Mouse (Mus musculus): Measurements from ENCODE around the gene Sdad1. TPM values are rescaled to one million over a fixed set of nuclear protein-coding genes. Genes with fewer than 3 reads are reported as not detected.

The Sdad1 gene
- polyA plus RNA-seq, 1 experiment = 7.1 TPM

DNA sequence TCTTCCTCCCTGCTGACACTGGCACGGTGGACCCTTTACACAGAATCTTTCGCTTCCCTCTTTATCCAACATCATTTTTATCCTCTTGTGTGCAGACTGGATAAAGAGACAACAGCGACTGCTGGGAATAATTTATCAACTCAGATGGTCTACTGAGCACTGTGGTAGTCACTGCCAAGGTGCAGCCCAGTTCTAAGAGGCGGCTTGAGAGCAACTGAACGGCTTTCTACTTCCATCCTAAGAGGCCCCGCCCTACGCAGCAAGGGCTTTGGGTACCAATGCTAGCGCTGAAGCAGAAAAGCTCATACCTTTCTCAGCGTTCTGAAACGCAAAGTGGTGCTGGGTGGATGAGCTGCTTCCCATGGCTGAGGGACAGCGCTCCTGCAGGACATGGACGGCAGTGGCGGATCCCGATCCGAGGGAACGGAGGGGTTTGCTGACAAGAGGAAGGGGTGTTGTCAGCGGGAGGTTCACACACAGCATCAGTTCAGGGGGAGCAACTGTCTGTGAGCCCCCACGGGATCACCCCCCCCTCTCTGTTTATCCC is 57.4 kb downstream of the Sdad1 start:
- peak; percentile 27; the same call in 1 of the 2 replicates for TF ChIP-seq CTCF (IDR thresholded peaks at IDR 0.05; ENCODE audit: insufficient read depth, low read length)
- no peak for TF ChIP-seq POLR2A (IDR thresholded peaks at IDR 0.05; ENCODE audit: borderline replicate concordance, extremely low read depth, low read depth, low read length)
- WGBS = 20% methylated on average over 18 of the region's 18 CpGs
- Histone ChIP-seq H3K4me1 (ENCODE audit: control insufficient read depth, insufficient read depth, low read length) (peaks cover 2% of the 10 kb centered on the region; the same call in 1 of the 2 replicates), H3K4me3 (replicated peaks; ENCODE audit: extremely low read depth, low read depth, low read length) (no peak overlapping the region)
- no peak for DNase-seq

DNA sequence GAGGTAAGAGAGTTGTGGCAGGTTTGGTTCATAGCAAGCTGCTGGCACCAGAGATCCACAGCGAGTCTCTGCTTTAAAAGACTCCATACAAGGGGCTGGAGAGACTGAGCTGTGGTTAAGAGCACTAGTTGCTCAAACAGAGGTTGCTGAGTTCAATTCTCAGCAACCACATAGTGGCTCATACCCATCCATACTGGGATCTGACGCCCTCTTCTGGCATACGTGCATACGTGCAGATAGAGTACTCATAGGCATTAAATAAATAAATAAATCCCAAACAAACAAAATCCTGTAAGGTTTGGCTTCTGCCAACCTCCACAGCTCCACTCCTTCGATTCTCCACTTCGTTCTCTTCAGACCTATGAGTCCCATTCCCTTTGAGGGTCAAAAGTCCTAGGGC is 58.2 kb downstream of the Sdad1 start:
- DNase-seq = no peak
- H3K4me1 ChIP-seq (ENCODE audit: control insufficient read depth, insufficient read depth, low read length) = peaks cover 2% of the 10 kb centered on the region; the same call in 1 of the 2 replicates
- 88% methylated on average over 6 of the region's 6 CpGs for WGBS
- H3K4me3 ChIP-seq (replicated peaks; ENCODE audit: extremely low read depth, low read depth, low read length) = no peak overlapping the region
- TF ChIP-seq POLR2A (IDR thresholded peaks at IDR 0.05; ENCODE audit: borderline replicate concordance, extremely low read depth, low read depth, low read length) (no peak), CTCF (IDR thresholded peaks at IDR 0.05; ENCODE audit: insufficient read depth, low read length) (no peak)

- Histone ChIP-seq H3K4me3 (replicated peaks; ENCODE audit: extremely low read depth, low read depth, low read length) (no peak overlapping the region), H3K4me1 (ENCODE audit: control insufficient read depth, insufficient read depth, low read length) (peaks cover 2% of the 10 kb centered on the region; the same call in 1 of the 2 replicates)
- DNase-seq = no peak
- WGBS = 69% methylated on average over 11 of the region's 11 CpGs
- TF ChIP-seq CTCF (IDR thresholded peaks at IDR 0.05; ENCODE audit: insufficient read depth, low read length) (no peak), POLR2A (IDR thresholded peaks at IDR 0.05; ENCODE audit: borderline replicate concordance, extremely low read depth, low read depth, low read length) (no peak)
Measured at GRCm38 (mm10) chr5:92248614-92249013, 61.7 kb downstream of the Sdad1 start.

DNA sequence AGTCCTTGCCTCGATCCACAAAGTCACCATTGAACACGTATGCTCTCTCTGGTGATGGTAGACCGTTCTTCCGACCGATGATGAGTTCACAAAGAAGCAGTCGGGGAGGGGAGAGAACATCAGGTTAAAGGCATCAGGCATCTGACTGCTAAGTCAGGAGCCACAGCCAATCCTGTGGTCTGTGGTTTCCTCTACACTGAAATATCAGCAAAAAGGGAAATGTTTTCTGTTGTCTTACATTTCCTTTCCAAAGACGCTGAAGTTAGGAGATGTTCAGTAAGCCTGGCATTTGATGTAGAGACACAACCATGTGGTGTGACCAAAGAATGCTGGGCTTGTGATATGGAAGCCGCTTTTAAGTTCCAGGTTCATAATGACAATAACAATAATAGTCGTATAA is 64.8 kb downstream of the Sdad1 start:
- no peak for DNase-seq
- TF ChIP-seq CTCF (IDR thresholded peaks at IDR 0.05; ENCODE audit: insufficient read depth, low read length) (no peak), POLR2A (IDR thresholded peaks at IDR 0.05; ENCODE audit: borderline replicate concordance, extremely low read depth, low read depth, low read length) (no peak)

DNA sequence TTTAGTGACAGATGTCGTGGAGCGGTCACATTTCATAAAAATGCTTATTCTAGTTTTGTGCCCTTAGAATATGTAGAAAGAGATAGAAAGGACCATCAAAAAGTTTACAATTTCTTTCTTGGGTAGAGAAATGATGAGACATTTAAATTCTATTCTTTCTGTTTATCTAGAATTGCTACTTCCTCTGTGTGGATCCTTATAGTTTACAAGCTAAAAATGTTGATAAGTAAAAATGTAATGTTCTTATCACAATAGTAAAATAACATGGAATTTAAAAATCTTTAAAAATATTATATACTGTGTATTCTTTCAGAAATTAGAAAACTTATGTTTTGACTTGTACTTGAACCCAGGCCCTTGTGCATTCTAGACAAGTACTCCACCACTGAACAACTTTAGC is 65.4 kb downstream of the Sdad1 start:
- H3K4me3 ChIP-seq (replicated peaks; ENCODE audit: extremely low read depth, low read depth, low read length) = no peak overlapping the region
- 92% methylated on average over 2 of the region's 2 CpGs for WGBS
- no peaks in the 10 kb centered on the region for H3K4me1 ChIP-seq (ENCODE audit: control insufficient read depth, insufficient read depth, low read length)
- TF ChIP-seq POLR2A (IDR thresholded peaks at IDR 0.05; ENCODE audit: borderline replicate concordance, extremely low read depth, low read depth, low read length) (no peak), CTCF (IDR thresholded peaks at IDR 0.05; ENCODE audit: insufficient read depth, low read length) (no peak)
- no peak for DNase-seq

More for the DNA sequence above, 64.8 kb downstream of the Sdad1 start:
- 73% methylated on average over 9 of the region's 9 CpGs for WGBS
- no peak overlapping the region for H3K4me3 ChIP-seq (replicated peaks; ENCODE audit: extremely low read depth, low read depth, low read length)
- H3K4me1 ChIP-seq (ENCODE audit: control insufficient read depth, insufficient read depth, low read length) = no peaks in the 10 kb centered on the region

DNA sequence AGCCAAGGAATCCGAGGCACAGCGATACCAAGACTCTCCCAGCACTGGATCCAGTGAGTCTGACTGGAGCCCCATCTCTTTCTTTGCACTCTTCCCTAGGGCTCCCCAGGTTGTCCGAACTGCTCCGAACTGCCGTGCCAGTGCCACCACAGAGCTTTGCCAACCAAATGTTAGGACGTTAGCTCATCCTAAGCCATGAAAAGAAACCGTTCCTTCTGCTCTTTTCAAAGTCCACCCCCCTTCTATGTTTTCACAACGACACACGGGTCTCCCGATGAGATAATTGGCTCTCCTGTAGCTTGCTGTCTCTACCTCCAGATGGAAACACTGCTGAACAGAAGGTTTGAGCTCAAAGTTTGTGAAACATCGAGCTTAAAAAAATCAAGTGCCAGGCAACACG is 69.5 kb downstream of the Sdad1 start:
- no peak for DNase-seq
- Histone ChIP-seq H3K4me3 (replicated peaks; ENCODE audit: extremely low read depth, low read depth, low read length) (no peak overlapping the region), H3K4me1 (ENCODE audit: control insufficient read depth, insufficient read depth, low read length) (no peaks in the 10 kb centered on the region)
- TF ChIP-seq POLR2A (IDR thresholded peaks at IDR 0.05; ENCODE audit: borderline replicate concordance, extremely low read depth, low read depth, low read length) (no peak), CTCF (IDR thresholded peaks at IDR 0.05; ENCODE audit: insufficient read depth, low read length) (no peak)
- WGBS = 91% methylated on average over 12 of the region's 12 CpGs

- H3K4me3 ChIP-seq (replicated peaks; ENCODE audit: extremely low read depth, low read depth, low read length) = peak overlapping the region; percentile 11
- WGBS = 37% methylated on average over 29 of the region's 29 CpGs
- DNase-seq = peak; percentile 63
- TF ChIP-seq CTCF (IDR thresholded peaks at IDR 0.05; ENCODE audit: insufficient read depth, low read length) (peak; percentile 47), POLR2A (IDR thresholded peaks at IDR 0.05; ENCODE audit: borderline replicate concordance, extremely low read depth, low read depth, low read length) (no peak)
- H3K4me1 ChIP-seq (ENCODE audit: control insufficient read depth, insufficient read depth, low read length) = 0 out of 2 replicates have a peak, but pooled peaks cover 3% of the 10 kb centered on the region
Measured at GRCm38 (mm10) chr5:92239333-92240232, 70.7 kb downstream of the Sdad1 start.

DNA sequence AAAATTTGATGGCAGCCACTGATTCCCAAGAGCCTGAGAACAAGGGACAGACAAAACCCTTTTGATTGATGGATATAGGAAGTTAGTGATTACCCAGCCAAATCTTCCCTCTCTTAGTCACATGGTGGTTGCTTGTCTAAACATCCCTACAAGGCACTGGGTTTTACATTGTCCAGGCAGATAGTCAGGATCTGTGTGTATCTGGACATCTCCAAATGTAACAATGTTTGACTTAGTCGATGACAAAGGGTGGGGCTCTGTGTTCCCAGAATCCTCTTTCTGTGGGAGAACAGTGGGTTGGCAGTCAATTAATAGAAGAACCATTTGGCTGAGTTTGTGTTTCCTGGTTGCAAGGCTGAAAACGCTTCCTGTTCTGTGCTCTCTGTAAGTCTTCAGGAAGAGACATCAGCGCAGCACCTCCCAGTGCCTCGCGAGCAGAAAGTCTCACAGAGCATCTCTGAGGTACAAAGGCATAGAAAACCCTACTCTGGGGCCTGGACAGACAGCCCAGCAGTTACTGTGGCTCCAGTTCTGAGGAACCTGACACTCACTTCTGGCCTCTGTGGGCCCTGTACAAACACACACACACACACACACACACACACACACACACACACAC is 75.2 kb downstream of the Sdad1 start:
- no peak for DNase-seq
- 20% methylated on average over 5 of the region's 5 CpGs for WGBS
- TF ChIP-seq POLR2A (IDR thresholded peaks at IDR 0.05; ENCODE audit: borderline replicate concordance, extremely low read depth, low read depth, low read length) (no peak), CTCF (IDR thresholded peaks at IDR 0.05; ENCODE audit: insufficient read depth, low read length) (no peak)
- Histone ChIP-seq H3K4me3 (replicated peaks; ENCODE audit: extremely low read depth, low read depth, low read length) (no peak overlapping the region), H3K4me1 (ENCODE audit: control insufficient read depth, insufficient read depth, low read length) (0 out of 2 replicates have a peak, but pooled peaks cover 3% of the 10 kb centered on the region)

Other genes starting within 250 kb of the Sdad1 start
- gene G3bp2, start 226.8 kb downstream of the Sdad1 start, polyA plus RNA-seq (2012; rRNA removed) = 11.1 and 17.2 TPM in 2 replicates
- gene Uso1, start 172.5 kb downstream of the Sdad1 start, polyA plus RNA-seq (2012; rRNA removed) = 19.1 and 19.6 TPM in 2 replicates
- not detected in 2 replicates for gene U90926, start 95.1 kb downstream of the Sdad1 start, polyA plus RNA-seq (2012; rRNA removed)
- 2.6 and 3.1 TPM in 2 replicates for gene Ppef2, start 54.2 kb downstream of the Sdad1 start, polyA plus RNA-seq (2012; rRNA removed)
- gene Naaa, start 32.3 kb downstream of the Sdad1 start, polyA plus RNA-seq (2012; rRNA removed) = 81.2 and 91.1 TPM in 2 replicates
- gene Cxcl9, start 17.6 kb upstream of the Sdad1 start, polyA plus RNA-seq (2012; rRNA removed) = 1.8 and 3.0 TPM in 2 replicates
- 16.5 and 26.2 TPM in 2 replicates for gene Art3, start 21.3 kb upstream of the Sdad1 start, polyA plus RNA-seq (2012; rRNA removed)
- gene Cxcl10, start 38.4 kb upstream of the Sdad1 start, polyA plus RNA-seq (2012; rRNA removed) = 2.2 and 3.0 TPM in 2 replicates
- gene Nup54, start 124.7 kb upstream of the Sdad1 start, polyA plus RNA-seq (2012; rRNA removed) = 10.5 and 13.2 TPM in 2 replicates
- gene Scarb2, start 196.4 kb upstream of the Sdad1 start, polyA plus RNA-seq (2012; rRNA removed) = 55.1 and 59.1 TPM in 2 replicates
- 6.2 and 9.1 TPM in 2 replicates for gene Fam47e, start 244.6 kb upstream of the Sdad1 start, polyA plus RNA-seq (2012; rRNA removed)

Data from lung, adult 2 months (tissue).